ENCODE assay signal across 8 mouse cellular contexts in the genomic region with DNA sequence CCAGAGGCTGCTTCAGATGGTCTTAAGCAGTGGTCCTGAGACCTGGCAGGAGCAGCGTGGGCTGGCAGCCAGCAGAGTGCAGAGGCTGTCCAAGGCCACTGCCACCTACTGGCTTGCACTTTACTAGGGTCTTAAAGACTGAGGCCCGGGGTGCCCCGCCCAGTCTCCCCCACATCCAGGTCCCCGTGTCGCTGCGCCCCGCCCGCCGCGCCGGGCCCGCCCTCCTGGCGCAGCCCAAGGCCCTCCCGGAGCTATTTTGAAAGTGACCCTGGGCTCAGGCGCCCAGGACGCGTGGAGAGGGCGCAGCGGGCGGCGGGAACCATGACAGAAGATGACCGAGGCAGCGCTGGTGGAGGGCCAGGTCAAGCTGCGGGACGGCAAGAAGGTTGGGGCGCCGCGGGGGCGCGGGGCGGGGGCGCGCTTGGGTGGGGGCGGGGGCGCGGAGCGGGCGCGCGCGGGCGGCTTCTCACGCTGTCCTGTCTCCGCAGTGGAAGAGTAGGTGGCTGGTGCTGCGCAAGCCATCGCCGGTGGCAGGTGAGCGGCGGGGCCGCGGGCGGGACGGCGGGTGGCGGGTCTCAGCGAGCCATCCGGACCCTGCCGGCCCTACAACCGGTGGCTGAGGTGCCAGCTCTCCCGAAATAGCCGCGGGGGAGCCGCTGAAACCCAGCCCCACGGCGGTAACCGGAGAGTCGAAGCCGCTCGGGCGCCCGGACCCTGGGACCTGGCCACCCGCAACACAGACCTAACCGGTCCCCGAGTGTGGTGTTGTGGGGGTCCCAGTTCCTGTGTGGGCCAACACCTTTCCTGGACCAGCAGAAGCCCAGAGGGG. TPM values are rescaled to one million over a fixed set of nuclear protein-coding genes. Genes with fewer than 3 reads are reported as not detected.
A peak's percentile ranks its signal among the peaks of the same experiment; 100 is the strongest.
DNase-seq lines count a peak whose midpoint lies in the region; ATAC-seq and TF ChIP-seq lines count a peak whose summit lies in the region.

A gene (plus strand): TSS at position 163 of the 829 bp plus-strand sequence.

- peak within 1 kb of the TSS; percentile 92 for H3K4me2 ChIP-seq in forebrain, embryonic 14.5 days (ENCODE audit: low read length)
- H3K4me2 ChIP-seq in heart, postnatal 0 days (ENCODE audit: low read depth, low read length), result peak within 1 kb of the TSS; percentile 89
- H3K4me2 ChIP-seq in liver, postnatal 0 days (ENCODE audit: low read depth, low read length), result peak within 1 kb of the TSS; percentile 73

- WGBS in forebrain, embryonic 14.5 days, result under 1% methylated on average over 60 of the region's 74 CpGs
- WGBS in heart, postnatal 0 days, result 2% methylated on average over 55 of the region's 74 CpGs
- WGBS in liver, postnatal 0 days (ENCODE audit: insufficient replicate concordance), result 3% methylated on average over 60 of the region's 74 CpGs

- ATAC-seq in forebrain, embryonic 14.5 days, result peak; percentile 66
- peak; percentile 76 for ATAC-seq in heart, postnatal 0 days (ENCODE audit: insufficient read depth, low read depth)
- ATAC-seq in liver, postnatal 0 days, result peak; percentile 31; the same call in 1 of the 2 replicates

- no peaks in the 10 kb centered on the region for H3K4me1 ChIP-seq in bone marrow macrophage, adult 2 months (ENCODE audit: control insufficient read depth, insufficient read depth, low read length)
- peaks cover 7% of the 10 kb centered on the region; the same call in 1 of the 2 replicates for H3K4me1 ChIP-seq in forebrain, embryonic 14.5 days (ENCODE audit: control insufficient read depth, insufficient read depth, low read length)
- H3K4me1 ChIP-seq in heart, postnatal 0 days (ENCODE audit: control insufficient read depth, insufficient read depth), result peaks cover 43% of the 10 kb centered on the region
- H3K4me1 ChIP-seq in liver, postnatal 0 days (ENCODE audit: insufficient read depth), result peaks cover 5% of the 10 kb centered on the region

- H3K9me3 ChIP-seq in forebrain, embryonic 14.5 days (replicated peaks; ENCODE audit: control insufficient read depth, low read length), result no peaks in the 10 kb centered on the region
- no peaks in the 10 kb centered on the region for H3K9me3 ChIP-seq in heart, postnatal 0 days (replicated peaks; ENCODE audit: control insufficient read depth, low read length)
- no peaks in the 10 kb centered on the region for H3K9me3 ChIP-seq in liver, postnatal 0 days (ENCODE audit: low read length)

- H3K27ac ChIP-seq in bone marrow macrophage, adult 2 months (ENCODE audit: insufficient read depth, low read depth, low read length), result no peak within 1 kb of the TSS
- H3K27ac ChIP-seq in forebrain, embryonic 14.5 days (ENCODE audit: low read depth, low read length), result no peak within 1 kb of the TSS
- peak within 1 kb of the TSS; percentile 86 for H3K27ac ChIP-seq in heart, postnatal 0 days (ENCODE audit: low read depth)
- no peak within 1 kb of the TSS for H3K27ac ChIP-seq in liver, postnatal 0 days (ENCODE audit: low read depth)

- no peak for TF ChIP-seq EP300 in heart, postnatal 0 days (IDR thresholded peaks at IDR 0.05; ENCODE audit: low read depth)
- TF ChIP-seq EP300 in liver, postnatal 0 days (IDR thresholded peaks at IDR 0.05; ENCODE audit: low read depth), result no peak

- no peak for TF ChIP-seq POLR2A in bone marrow macrophage, adult 2 months (IDR thresholded peaks at IDR 0.05; ENCODE audit: borderline replicate concordance, low read depth, low read length)

- no peaks in the 10 kb centered on the region for H3K36me3 ChIP-seq in forebrain, embryonic 14.5 days (ENCODE audit: control insufficient read depth, insufficient read depth, low read length)
- H3K36me3 ChIP-seq in heart, postnatal 0 days (replicated peaks; ENCODE audit: control insufficient read depth, insufficient read depth, low read length), result no peaks in the 10 kb centered on the region
- no peaks in the 10 kb centered on the region for H3K36me3 ChIP-seq in liver, postnatal 0 days (replicated peaks; ENCODE audit: insufficient read depth, low read length)

- peak within 1 kb of the TSS; percentile 41 for H3K4me3 ChIP-seq in bone marrow macrophage, adult 2 months (ENCODE audit: insufficient read depth, low read length)
- H3K4me3 ChIP-seq in forebrain, embryonic 14.5 days (ENCODE audit: low read depth, low read length), result peak within 1 kb of the TSS; percentile 52
- H3K4me3 ChIP-seq in heart, postnatal 0 days (ENCODE audit: low read depth, low read length), result peak within 1 kb of the TSS; percentile 79
- H3K4me3 ChIP-seq in liver, postnatal 0 days (ENCODE audit: low read depth, low read length), result peak within 1 kb of the TSS; percentile 51

- TF ChIP-seq CTCF in bone marrow macrophage, adult 2 months (IDR thresholded peaks at IDR 0.05; ENCODE audit: low read depth, low read length), result no peak
- TF ChIP-seq CTCF in heart, postnatal 0 days (IDR thresholded peaks at IDR 0.05; ENCODE audit: low read depth), result peak; percentile 41
- peak; percentile 16 for TF ChIP-seq CTCF in liver, postnatal 0 days (IDR thresholded peaks at IDR 0.05; ENCODE audit: low read depth)

- H3K27me3 ChIP-seq in forebrain, embryonic 14.5 days (replicated peaks; ENCODE audit: control insufficient read depth, insufficient read depth, low read length), result 0 out of 2 replicates have a peak, but pooled peaks cover 5% of the 10 kb centered on the region
- no peaks in the 10 kb centered on the region; the same call in 1 of the 2 replicates for H3K27me3 ChIP-seq in heart, postnatal 0 days (ENCODE audit: control insufficient read depth, insufficient read depth, low read length)
- H3K27me3 ChIP-seq in liver, postnatal 0 days (ENCODE audit: insufficient read depth, low read length), result peaks cover 42% of the 10 kb centered on the region

- H3K9ac ChIP-seq in forebrain, embryonic 14.5 days (ENCODE audit: low read length), result peak within 1 kb of the TSS; percentile 78
- peak within 1 kb of the TSS; percentile 87 for H3K9ac ChIP-seq in heart, postnatal 0 days (replicated peaks; ENCODE audit: low read depth, low read length)
- H3K9ac ChIP-seq in liver, postnatal 0 days (replicated peaks), result no peak within 1 kb of the TSS; the same call in 1 of the 2 replicates

- DNase-seq in 3134 (ENCODE audit: extremely low read depth, insufficient read length, low spot score), result peak; percentile 77
- DNase-seq in forebrain, embryonic 14.5 days (ENCODE audit: low spot score), result peak; percentile 56
- peak; percentile 50 for DNase-seq in heart, postnatal 0 days (ENCODE audit: low spot score)
- peak; percentile 65 to 76 for DNase-seq in kidney, postnatal 4 days
- no peak for DNase-seq in liver, postnatal 0 days
- peak; percentile 28 for DNase-seq in ovary, postnatal 14 days (ENCODE audit: low spot score)
- DNase-seq in B cell, adult 2 months, result no peak

RNA-seq across cellular contexts. Expression of the gene that starts here (rescaled TPM):
- polyA plus RNA-seq in bone marrow macrophage, adult 2 months (2012; ENCODE audit: insufficient read depth, insufficient read length, missing spikeins), result not detected in 2 replicates
- 2.7 and 3.2 TPM in 2 replicates for polyA plus RNA-seq in forebrain, embryonic 14.5 days (2014; fragmentation: Nextera tagmentation; extraction: Ambion mirVana)
- total RNA-seq in heart, postnatal 0 days (2014; rRNA removed; ENCODE audit: low replicate concordance), result 27.7 and 37.7 TPM in 2 replicates
- polyA plus RNA-seq in heart, postnatal 0 days (2015; fragmentation: Nextera tagmentation; extraction: Ambion mirVana), result 14.1 and 15.0 TPM in 2 replicates
- polyA plus RNA-seq in liver, postnatal 0 days (2015; fragmentation: Nextera tagmentation; extraction: Ambion mirVana), result 0.05 and 0.06 TPM in 2 replicates

Comparison
In these comparisons a context has a peak if more than half of its experiments do, and no peak if none do; other contexts are left out.
1. Peak in ATAC-seq, H3K4me3 ChIP-seq and H3K4me2 ChIP-seq in liver, postnatal 0 days; RNA of the gene not detected or under 1 TPM.
2. DNase-seq: peak in 3134 (single experiment), forebrain, embryonic 14.5 days (single experiment), heart, postnatal 0 days (single experiment), kidney, postnatal 4 days (2 of 2) and ovary, postnatal 14 days (single experiment); none in liver, postnatal 0 days (single experiment) and B cell, adult 2 months (0 of 2).
3. Peak in every context shown above with its lines, with median percentiles within 50 percentile points of each other: H3K4me3 ChIP-seq, ATAC-seq and H3K4me2 ChIP-seq.